Mouse (Mus musculus) urinary bladder, postnatal 4 days (tissue): ENCODE measurements around the gene Glp1r.

Experiments
- DNase-seq, 2 experiments: peaks; one replicate each; pipeline ENCODE4 v3.0.0; 2021 to 2022; ENCODE audit warnings: low spot score in 2 of 2

Glp1r gene

GRCm38 (mm10) chr17:30901627-30902026 is at the start of gene Glp1r:
Glp1r (plus strand) TSS chr17:30901817.
- no peak for DNase-seq

- DNase-seq: no peak
These were observed 49.3 kb upstream of the Glp1r start for GRCm38 (mm10) chr17:30852345-30852744.

GRCm38 (mm10) chr17:30857347-30857746 is 44.3 kb upstream of the Glp1r start:
- DNase-seq: no peak

- DNase-seq: no peak
These were observed 42.9 kb upstream of the Glp1r start for GRCm38 (mm10) chr17:30858586-30859259.

- DNase-seq: no peak
These were observed 41.5 kb upstream of the Glp1r start for GRCm38 (mm10) chr17:30859989-30860585.

GRCm38 (mm10) chr17:30860606-30861005 is 41.0 kb upstream of the Glp1r start:
- no peak for DNase-seq

GRCm38 (mm10) chr17:30866281-30866680 is 35.3 kb upstream of the Glp1r start:
- DNase-seq: no peak

- DNase-seq: no peak
These were observed 34.7 kb upstream of the Glp1r start for GRCm38 (mm10) chr17:30866966-30867365.

GRCm38 (mm10) chr17:30871040-30871439 is 30.6 kb upstream of the Glp1r start:
- no peak for DNase-seq

GRCm38 (mm10) chr17:30874276-30874675 is 27.3 kb upstream of the Glp1r start:
- DNase-seq: no peak

- DNase-seq: no peak
These were observed 24.2 kb upstream of the Glp1r start for GRCm38 (mm10) chr17:30877456-30877855.

GRCm38 (mm10) chr17:30878626-30879025 is 23.0 kb upstream of the Glp1r start:
- DNase-seq: no peak

GRCm38 (mm10) chr17:30880391-30880790 is 21.2 kb upstream of the Glp1r start:
- no peak for DNase-seq

- no peak for DNase-seq
These were observed 20.6 kb upstream of the Glp1r start for GRCm38 (mm10) chr17:30881001-30881400.

GRCm38 (mm10) chr17:30882206-30882605 is 19.4 kb upstream of the Glp1r start:
- no peak for DNase-seq

- DNase-seq: no peak
These were observed 18.1 kb upstream of the Glp1r start for GRCm38 (mm10) chr17:30883534-30883933.

- DNase-seq: no peak
These were observed 9.5 kb upstream of the Glp1r start for GRCm38 (mm10) chr17:30892086-30892485.

GRCm38 (mm10) chr17:30892730-30893129 is 8.9 kb upstream of the Glp1r start:
- DNase-seq: no peak

GRCm38 (mm10) chr17:30897075-30897474 is 4.5 kb upstream of the Glp1r start:
- no peak for DNase-seq

- no peak for DNase-seq
These were observed 2.5 kb downstream of the Glp1r start for GRCm38 (mm10) chr17:30904096-30904495.

GRCm38 (mm10) chr17:30907577-30907976 is 6.0 kb downstream of the Glp1r start:
- DNase-seq: no peak

GRCm38 (mm10) chr17:30910866-30911731 is 9.5 kb downstream of the Glp1r start:
- DNase-seq: no peak

GRCm38 (mm10) chr17:30911732-30912088 is 10.1 kb downstream of the Glp1r start:
- no peak for DNase-seq
